Mouse (Mus musculus) adrenal gland (tissue): Measurements from ENCODE around the gene Lamtor5.
"Not testable (repeated sequence)": the region's sequence is repeated elsewhere in the genome, so short reads cannot be mapped to it uniquely, and the experiment has no call there.

Source experiments
- intact Hi-C: fragments of 180-260 bp; cut with DNase I; formaldehyde crosslinking; loops from one replicate; pipeline ENCODE4 v1.15.1; 2025

The Lamtor5 gene

GRCm38 (mm10) chr3:107261851-107262165 is 16.9 kb upstream of the Lamtor5 start:
- intact Hi-C loops = no loop called here

GRCm38 (mm10) chr3:107266814-107267345 is 11.8 kb upstream of the Lamtor5 start:
- intact Hi-C loops = no loop called here

- intact Hi-C loops = loop anchor here (10.0 kb wide), 1 partner anchor 178 kb away; no protein-coding TSS in a partner anchor
These were observed 6.2 kb upstream of the Lamtor5 start for GRCm38 (mm10) chr3:107272433-107272832.

- intact Hi-C loops = loop anchor here (1.0 to 10.0 kb wide), 2 partner anchors 41 to 179 kb away; no protein-coding TSS in a partner anchor
These were observed 4.8 kb upstream of the Lamtor5 start for GRCm38 (mm10) chr3:107273820-107274219.

- intact Hi-C loops = loop anchor here (5.0 to 10.0 kb wide), 2 partner anchors 181 to 187 kb away; no protein-coding TSS in a partner anchor
These were observed 3.3 kb upstream of the Lamtor5 start for GRCm38 (mm10) chr3:107275351-107275750.

- intact Hi-C loops = loop anchor here (5.0 to 10.0 kb wide), 2 partner anchors 181 to 186 kb away; no protein-coding TSS in a partner anchor
These were observed 2.7 kb upstream of the Lamtor5 start for GRCm38 (mm10) chr3:107275996-107276395.

GRCm38 (mm10) chr3:107276626-107277025 is 2.0 kb upstream of the Lamtor5 start:
- intact Hi-C loops = loop anchor here (5.0 to 10.0 kb wide), 2 partner anchors 182 to 186 kb away; no protein-coding TSS in a partner anchor

- intact Hi-C loops = no loop called here
These were observed 7.5 kb downstream of the Lamtor5 start for GRCm38 (mm10) chr3:107286123-107286522.

GRCm38 (mm10) chr3:107287346-107287745 is 8.7 kb downstream of the Lamtor5 start:
- intact Hi-C loops = no loop called here

GRCm38 (mm10) chr3:107290764-107291381 is 12.2 kb downstream of the Lamtor5 start, which contains the start of gene Slc16a4:
Slc16a4 (plus strand) TSS chr3:107291230.
- intact Hi-C loops = no loop called here

GRCm38 (mm10) chr3:107295672-107296360 is 17.2 kb downstream of the Lamtor5 start:
- intact Hi-C loops = no loop called here

GRCm38 (mm10) chr3:107296917-107297316 is 18.3 kb downstream of the Lamtor5 start:
- intact Hi-C loops = not testable (repeated sequence)

- intact Hi-C loops = no loop called here
These were observed 38.7 kb downstream of the Lamtor5 start for GRCm38 (mm10) chr3:107317338-107317737.

- intact Hi-C loops = no loop called here
These were observed 42.5 kb downstream of the Lamtor5 start for GRCm38 (mm10) chr3:107321141-107321540.

- intact Hi-C loops = no loop called here
These were observed 43.1 kb downstream of the Lamtor5 start for GRCm38 (mm10) chr3:107321776-107322175.

GRCm38 (mm10) chr3:107326442-107326841 is 47.8 kb downstream of the Lamtor5 start:
- intact Hi-C loops = no loop called here

- intact Hi-C loops = no loop called here
These were observed 52.1 kb downstream of the Lamtor5 start for GRCm38 (mm10) chr3:107330503-107331424.

- intact Hi-C loops = no loop called here
These were observed 53.1 kb downstream of the Lamtor5 start for GRCm38 (mm10) chr3:107331746-107332126.

- intact Hi-C loops = no loop called here
These were observed 53.7 kb downstream of the Lamtor5 start for GRCm38 (mm10) chr3:107332127-107332959.

- intact Hi-C loops = no loop called here
These were observed 54.3 kb downstream of the Lamtor5 start for GRCm38 (mm10) chr3:107332960-107333380.
